Mouse (Mus musculus) heart, embryonic 13.5 days (tissue): Measurements from ENCODE around the gene Tdp1. TPM values are rescaled to one million over a fixed set of nuclear protein-coding genes. Genes with fewer than 3 reads are reported as not detected.

ENCODE experiments used
- ATAC-seq: fragments of 200-750 bp; cut with Nextera tagmentation; 2 replicates; pipeline ENCODE4 v1.8.0; 2017; ENCODE audit warnings: moderate TSS enrichment; ENCODE audit not compliant: insufficient number of reproducible peaks, low FRiP score, low TSS enrichment; ENCODE audit errors: extremely low read depth
- H3K27ac ChIP-seq: fragments of 300-500 bp; sonication (generic); replicated peaks from 2 replicates; pipeline ENCODE4 v1.5.1; 2015; ENCODE audit warnings: moderate library complexity, mild to moderate bottlenecking, inconsistent platforms
- H3K27me3 ChIP-seq: fragments of 300-500 bp; sonication (generic); replicated peaks from 2 replicates; pipeline ENCODE4 v1.6.1; 2015; ENCODE audit warnings: mild to moderate bottlenecking, inconsistent platforms
- H3K36me3 ChIP-seq: fragments of 300-500 bp; sonication (generic); 2 replicates; pipeline ENCODE4 v1.6.1; 2015; ENCODE audit warnings: mild to moderate bottlenecking, inconsistent platforms
- H3K4me1 ChIP-seq: fragments of 300-500 bp; sonication (generic); 2 replicates; pipeline ENCODE4 v1.6.1; 2015; ENCODE audit warnings: inconsistent platforms
- H3K4me2 ChIP-seq: fragments of 300-500 bp; sonication (generic); 2 replicates; pipeline ENCODE4 v1.6.1; 2015; ENCODE audit warnings: inconsistent platforms, mild to moderate bottlenecking, moderate library complexity
- H3K4me3 ChIP-seq: fragments of 300-500 bp; sonication (generic); 2 replicates; pipeline ENCODE4 v1.5.1; 2015; ENCODE audit warnings: moderate library complexity, mild to moderate bottlenecking, inconsistent platforms
- H3K9ac ChIP-seq: fragments of 300-500 bp; sonication (generic); 2 replicates; pipeline ENCODE4 v1.6.1; 2015; ENCODE audit warnings: inconsistent platforms, mild to moderate bottlenecking, moderate library complexity
- H3K9me3 ChIP-seq: fragments of 300-500 bp; sonication (generic); 2 replicates; pipeline ENCODE4 v1.6.1; 2016; ENCODE audit warnings: inconsistent platforms
- WGBS: fragments of 180-500 bp; shearing (Covaris S2); methylation state at CpG from one replicate; pipeline ENCODE4 v1.1.7; 2015; ENCODE audit warnings: mixed read lengths; 5-methylcytosine and 5-hydroxymethylcytosine counted together
- polyA plus RNA-seq: library from polyadenylated mRNA; unstranded; fragments of >200 nt; fragmentation: Nextera tagmentation; extraction: Ambion mirVana; gene quantifications from 2 replicates; pipeline ENCODE4 v1.2.1, GENCODE M21; 2015

The Tdp1 gene
- polyA plus RNA-seq, 1 experiment from 2014 or later, result 30.2 TPM

- H3K27ac ChIP-seq, result no peak overlapping the region
- peaks cover 62% of the 10 kb centered on the region for H3K36me3 ChIP-seq
- no peaks in the 10 kb centered on the region; the same call in 1 of the 2 replicates for H3K4me1 ChIP-seq
- 68% methylated on average over 1 of the region's 1 CpGs for WGBS
- H3K27me3 ChIP-seq, result no peaks in the 10 kb centered on the region
- H3K4me3 ChIP-seq, result no peak overlapping the region
- ATAC-seq, result no peak
- no peak overlapping the region for H3K9ac ChIP-seq
- H3K9me3 ChIP-seq, result no peaks in the 10 kb centered on the region
- H3K4me2 ChIP-seq, result no peak overlapping the region
Observed at GRCm38 (mm10) chr12:99929160-99929559, 44.8 kb downstream of the Tdp1 start.

GRCm38 (mm10) chr12:99932245-99932644 is 47.9 kb downstream of the Tdp1 start:
- Histone ChIP-seq H3K4me1 (no peaks in the 10 kb centered on the region), H3K27me3 (no peaks in the 10 kb centered on the region), H3K9ac (no peak overlapping the region), H3K9me3 (no peaks in the 10 kb centered on the region), H3K4me3 (no peak overlapping the region), H3K27ac (no peak overlapping the region), H3K4me2 (no peak overlapping the region), H3K36me3 (peaks cover 58% of the 10 kb centered on the region)
- ATAC-seq, result no peak
- 88% methylated on average over 4 of the region's 4 CpGs for WGBS

- Histone ChIP-seq H3K4me3 (no peak overlapping the region), H3K36me3 (peaks cover 51% of the 10 kb centered on the region), H3K27me3 (no peaks in the 10 kb centered on the region), H3K9ac (no peak overlapping the region), H3K27ac (no peak overlapping the region), H3K9me3 (no peaks in the 10 kb centered on the region), H3K4me2 (no peak overlapping the region), H3K4me1 (no peaks in the 10 kb centered on the region)
- no peak for ATAC-seq
- WGBS, result 90% methylated on average over 3 of the region's 3 CpGs
Observed at GRCm38 (mm10) chr12:99933630-99934029, 49.3 kb downstream of the Tdp1 start.

DNA sequence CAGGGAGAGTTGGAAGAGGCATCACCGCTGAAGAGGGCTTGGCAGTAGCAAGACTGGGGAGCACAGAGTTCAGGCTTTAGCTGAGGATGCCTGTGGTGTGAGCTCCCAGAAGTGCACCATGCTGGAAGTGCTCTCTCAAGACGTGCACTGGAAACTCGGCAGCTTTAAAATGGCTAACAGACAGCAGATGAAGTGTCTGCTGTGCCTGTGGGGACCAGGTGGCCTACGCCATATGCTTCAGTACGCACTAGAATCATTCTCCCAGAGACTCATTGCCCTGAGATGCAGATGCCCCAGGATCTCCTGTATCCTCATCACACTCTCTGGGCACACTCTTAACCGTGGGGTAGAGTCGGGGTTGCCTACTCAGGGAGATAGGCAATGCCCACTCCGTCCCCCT is 51.1 kb downstream of the Tdp1 start:
- Histone ChIP-seq H3K9me3 (no peaks in the 10 kb centered on the region), H3K36me3 (peaks cover 46% of the 10 kb centered on the region), H3K4me3 (no peak overlapping the region), H3K9ac (no peak overlapping the region), H3K27ac (no peak overlapping the region), H3K4me2 (no peak overlapping the region), H3K27me3 (no peaks in the 10 kb centered on the region), H3K4me1 (no peaks in the 10 kb centered on the region; the same call in 1 of the 2 replicates)
- no peak for ATAC-seq
- 89% methylated on average over 8 of the region's 8 CpGs for WGBS

DNA sequence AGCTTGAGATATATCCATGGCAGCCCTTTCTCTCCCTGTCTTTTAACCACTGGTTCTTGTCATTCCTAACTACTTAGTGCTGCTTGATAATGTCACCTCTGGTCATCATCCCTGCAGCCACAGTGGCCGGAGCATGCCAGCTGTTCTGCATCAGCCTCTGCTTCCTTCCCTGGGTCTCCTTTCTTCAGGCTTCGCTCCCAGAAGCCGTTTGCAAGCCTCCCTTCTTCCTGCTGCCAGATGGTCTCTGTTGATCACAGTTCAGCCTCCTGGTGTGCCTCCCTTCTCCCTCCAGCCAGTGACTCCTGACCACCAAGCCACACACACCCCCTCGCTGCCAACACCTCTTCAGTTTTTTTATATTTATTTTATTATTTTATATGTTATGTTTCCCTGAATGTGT is 54.2 kb downstream of the Tdp1 start:
- H3K9ac ChIP-seq, result no peak overlapping the region
- H3K27ac ChIP-seq, result no peak overlapping the region
- no peaks in the 10 kb centered on the region; the same call in 1 of the 2 replicates for H3K4me1 ChIP-seq
- ATAC-seq, result no peak
- H3K4me2 ChIP-seq, result no peak overlapping the region
- H3K27me3 ChIP-seq, result no peaks in the 10 kb centered on the region
- no peaks in the 10 kb centered on the region for H3K9me3 ChIP-seq
- peaks cover 49% of the 10 kb centered on the region for H3K36me3 ChIP-seq
- no peak overlapping the region for H3K4me3 ChIP-seq
- WGBS, result 49% methylated on average over 4 of the region's 4 CpGs

- no peaks in the 10 kb centered on the region for H3K9me3 ChIP-seq
- 74% methylated on average over 6 of the region's 6 CpGs for WGBS
- no peak overlapping the region for H3K4me3 ChIP-seq
- H3K9ac ChIP-seq, result no peak overlapping the region
- no peak for ATAC-seq
- no peaks in the 10 kb centered on the region for H3K27me3 ChIP-seq
- H3K27ac ChIP-seq, result no peak overlapping the region
- H3K4me2 ChIP-seq, result no peak overlapping the region
- H3K4me1 ChIP-seq, result no peaks in the 10 kb centered on the region; the same call in 1 of the 2 replicates
- peaks cover 48% of the 10 kb centered on the region for H3K36me3 ChIP-seq
Observed at GRCm38 (mm10) chr12:99939179-99939578, 54.9 kb downstream of the Tdp1 start.

- Histone ChIP-seq H3K27me3 (no peaks in the 10 kb centered on the region), H3K9me3 (no peaks in the 10 kb centered on the region), H3K4me3 (no peak overlapping the region), H3K9ac (no peak overlapping the region), H3K4me2 (no peak overlapping the region), H3K4me1 (no peaks in the 10 kb centered on the region; the same call in 1 of the 2 replicates), H3K27ac (no peak overlapping the region), H3K36me3 (peaks cover 42% of the 10 kb centered on the region)
- ATAC-seq, result no peak
- whole genome bisulfite sequencing, result 85% methylated on average over 7 of the region's 7 CpGs
Observed at GRCm38 (mm10) chr12:99940704-99941103, 56.4 kb downstream of the Tdp1 start.

- Histone ChIP-seq H3K27me3 (no peaks in the 10 kb centered on the region), H3K4me2 (no peak overlapping the region), H3K27ac (no peak overlapping the region), H3K9ac (no peak overlapping the region), H3K9me3 (no peaks in the 10 kb centered on the region), H3K4me3 (no peak overlapping the region), H3K4me1 (no peaks in the 10 kb centered on the region; the same call in 1 of the 2 replicates), H3K36me3 (peaks cover 45% of the 10 kb centered on the region)
- no peak for ATAC-seq
- WGBS, result 78% methylated on average over 8 of the region's 8 CpGs
Observed at GRCm38 (mm10) chr12:99942441-99942840, 58.1 kb downstream of the Tdp1 start.

DNA sequence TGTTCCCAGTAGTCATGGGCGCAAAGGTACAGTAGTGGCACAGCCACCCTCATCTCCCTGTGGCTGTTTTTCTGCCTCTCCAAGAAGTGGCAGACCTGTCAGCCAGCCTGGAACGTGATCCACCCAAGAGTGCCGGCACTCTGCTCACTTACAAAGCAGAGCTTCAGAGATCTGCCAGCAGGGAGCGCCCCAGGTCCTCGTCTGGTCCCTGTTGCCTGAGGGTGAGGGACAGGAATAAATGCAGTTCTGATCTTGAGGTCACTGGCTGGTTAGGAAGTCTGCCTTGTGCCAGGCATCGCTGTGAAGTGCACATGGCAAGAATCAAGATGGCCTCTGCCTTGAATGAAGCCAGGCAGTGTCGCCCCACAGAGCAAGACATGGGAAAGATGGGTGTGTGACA is 68.6 kb downstream of the Tdp1 start:
- Histone ChIP-seq H3K4me3 (no peak overlapping the region), H3K4me2 (no peak overlapping the region), H3K9ac (no peak overlapping the region), H3K27me3 (no peaks in the 10 kb centered on the region), H3K36me3 (peaks cover 17% of the 10 kb centered on the region), H3K4me1 (peaks cover 4% of the 10 kb centered on the region; the same call in 1 of the 2 replicates), H3K9me3 (no peaks in the 10 kb centered on the region), H3K27ac (no peak overlapping the region)
- WGBS, result 56% methylated on average over 7 of the region's 7 CpGs
- ATAC-seq, result no peak

GRCm38 (mm10) chr12:99956411-99956810 is 72.1 kb downstream of the Tdp1 start:
- H3K27ac ChIP-seq, result no peak overlapping the region
- peaks cover 11% of the 10 kb centered on the region for H3K4me1 ChIP-seq
- peaks cover 14% of the 10 kb centered on the region for H3K27me3 ChIP-seq
- 76% methylated on average over 7 of the region's 7 CpGs for WGBS
- no peak for ATAC-seq
- no peak overlapping the region for H3K9ac ChIP-seq
- peaks cover 3% of the 10 kb centered on the region for H3K36me3 ChIP-seq
- no peak overlapping the region for H3K4me3 ChIP-seq
- H3K4me2 ChIP-seq, result no peak overlapping the region
- H3K9me3 ChIP-seq, result no peaks in the 10 kb centered on the region

DNA sequence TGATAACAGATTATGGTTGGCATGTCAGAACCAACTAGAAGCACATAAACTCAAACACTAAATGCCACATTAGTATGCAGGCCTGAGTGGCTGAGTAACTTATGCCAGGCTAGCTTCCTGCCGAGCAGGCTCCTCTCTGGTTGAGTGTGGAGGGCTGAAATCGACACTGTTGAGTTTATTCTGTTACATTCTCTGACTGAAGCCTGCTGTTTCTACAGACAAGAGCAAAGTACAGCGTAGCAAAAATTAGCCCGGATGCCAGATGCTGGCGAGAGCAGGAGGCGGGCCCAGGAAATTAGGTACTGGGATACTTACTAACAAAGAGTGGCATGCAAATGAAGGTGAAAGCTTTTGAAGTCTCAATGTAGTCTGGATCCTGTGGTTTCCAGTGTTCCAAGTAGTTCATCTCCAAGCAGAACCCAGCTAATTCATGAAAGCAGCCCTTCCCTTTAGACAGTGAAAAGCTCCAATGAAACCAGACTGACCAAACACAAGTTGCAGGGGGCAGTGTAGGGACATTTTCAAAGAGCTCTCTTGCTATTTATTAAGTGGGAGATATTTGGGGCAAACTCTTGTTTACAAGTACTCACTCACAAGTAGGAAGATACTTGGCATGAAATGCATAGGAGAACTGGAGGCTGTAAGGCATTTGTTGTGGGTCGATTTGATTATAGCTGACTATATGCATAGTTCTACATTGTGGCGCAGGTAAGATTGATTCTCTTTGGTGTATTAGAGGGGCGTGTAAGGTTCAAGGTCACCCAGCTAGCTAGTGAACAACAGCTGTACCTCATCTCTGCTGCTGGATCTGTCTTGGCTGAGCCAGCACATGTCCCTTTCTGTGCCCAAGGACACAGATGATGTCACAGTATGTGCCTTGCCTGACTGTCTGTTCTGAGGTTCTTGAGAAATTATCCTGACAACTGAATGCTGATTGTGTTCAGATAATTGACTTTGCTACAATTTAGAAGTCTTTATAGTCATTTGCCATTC is 74.0 kb downstream of the Tdp1 start:
- Histone ChIP-seq H3K27ac (no peak overlapping the region), H3K9me3 (no peaks in the 10 kb centered on the region)
- ATAC-seq, result no peak

GRCm38 (mm10) chr12:99959291-99959690 is 75.0 kb downstream of the Tdp1 start:
- peaks cover 32% of the 10 kb centered on the region for H3K27me3 ChIP-seq
- H3K27ac ChIP-seq, result no peak overlapping the region
- H3K4me1 ChIP-seq, result peaks cover 9% of the 10 kb centered on the region
- H3K4me3 ChIP-seq, result no peak overlapping the region
- H3K36me3 ChIP-seq, result peaks cover 3% of the 10 kb centered on the region
- H3K9ac ChIP-seq, result no peak overlapping the region
- no peaks in the 10 kb centered on the region for H3K9me3 ChIP-seq
- no peak overlapping the region for H3K4me2 ChIP-seq
- ATAC-seq, result no peak

More for the DNA sequence above, 74.0 kb downstream of the Tdp1 start:
- Histone ChIP-seq H3K4me3 (no peak overlapping the region), H3K36me3 (peaks cover 3% of the 10 kb centered on the region), H3K27me3 (peaks cover 23% of the 10 kb centered on the region), H3K4me2 (no peak overlapping the region), H3K4me1 (peaks cover 7% of the 10 kb centered on the region; the same call in 1 of the 2 replicates), H3K9ac (no peak overlapping the region)
- 69% methylated on average over 9 of the region's 9 CpGs for WGBS
